Mouse (Mus musculus) frontal cortex, adult (tissue): ENCODE results near the gene Nxpe2.

Experiments
- ATAC-seq: cut with Nextera tagmentation; 2 replicates; pipeline ENCODE4 v1.9.2; 2017; ENCODE audit warnings: mild to moderate bottlenecking, moderate library complexity, mixed read lengths; ENCODE audit not compliant: low TSS enrichment

Nxpe2 gene

DNA sequence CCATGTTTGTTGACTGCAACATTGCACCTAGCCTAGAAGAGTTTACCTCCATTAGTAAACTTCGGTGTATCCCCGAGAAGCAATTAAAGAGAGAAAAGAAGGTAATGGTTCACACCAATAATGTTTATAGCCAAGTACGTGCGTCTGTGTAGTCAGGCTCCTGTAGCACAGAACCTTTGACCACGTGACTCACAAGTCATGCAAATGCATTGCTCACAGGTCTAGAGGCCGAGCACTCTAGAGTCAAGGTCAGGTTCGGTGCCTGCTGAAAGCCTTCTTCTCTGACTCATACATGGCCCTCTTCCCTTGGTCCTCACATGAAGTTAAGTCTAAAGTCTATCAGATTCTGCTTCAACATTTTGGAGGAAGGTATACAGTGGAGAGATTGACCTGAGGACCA is 54.3 kb downstream of the Nxpe2 start:
- no peak for ATAC-seq

DNA sequence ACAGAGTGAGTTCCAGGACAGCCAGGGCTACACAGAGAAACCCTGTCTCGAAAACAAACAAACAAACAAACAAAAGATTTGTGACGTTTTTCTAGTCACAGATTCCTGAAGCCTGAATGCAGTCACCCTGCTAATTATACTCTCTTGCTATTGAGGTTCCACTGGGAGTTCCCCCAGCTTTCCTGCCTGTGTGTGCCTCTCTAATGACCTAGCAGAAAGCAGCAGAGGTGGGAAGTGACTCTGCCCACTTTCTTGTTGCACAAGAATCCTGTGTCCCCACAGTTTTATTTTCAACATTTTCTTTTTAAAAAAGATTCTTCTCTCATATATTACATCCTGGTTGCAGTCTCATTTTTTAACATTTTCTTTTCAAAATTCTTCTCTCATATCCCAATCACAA is 58.5 kb downstream of the Nxpe2 start:
- no peak for ATAC-seq

DNA sequence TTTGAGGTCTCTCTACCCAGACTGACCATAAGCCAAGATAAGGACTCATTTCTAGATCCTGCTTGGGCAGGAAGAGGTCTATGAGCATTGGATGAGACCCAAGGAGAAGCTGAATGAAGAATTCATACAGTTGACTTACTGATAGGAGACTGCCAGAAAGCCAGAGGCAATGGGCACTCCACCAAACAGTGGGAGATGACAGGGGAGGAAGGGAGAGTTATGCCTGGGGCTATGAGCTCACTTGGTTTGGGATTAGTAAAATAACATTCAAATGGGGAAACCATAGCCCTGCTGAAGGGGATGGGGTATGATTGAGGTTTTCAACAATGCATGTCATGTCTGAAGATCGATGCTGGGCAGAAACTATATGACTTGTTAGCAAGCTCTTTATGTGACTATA is 63.0 kb downstream of the Nxpe2 start:
- no peak for ATAC-seq

DNA sequence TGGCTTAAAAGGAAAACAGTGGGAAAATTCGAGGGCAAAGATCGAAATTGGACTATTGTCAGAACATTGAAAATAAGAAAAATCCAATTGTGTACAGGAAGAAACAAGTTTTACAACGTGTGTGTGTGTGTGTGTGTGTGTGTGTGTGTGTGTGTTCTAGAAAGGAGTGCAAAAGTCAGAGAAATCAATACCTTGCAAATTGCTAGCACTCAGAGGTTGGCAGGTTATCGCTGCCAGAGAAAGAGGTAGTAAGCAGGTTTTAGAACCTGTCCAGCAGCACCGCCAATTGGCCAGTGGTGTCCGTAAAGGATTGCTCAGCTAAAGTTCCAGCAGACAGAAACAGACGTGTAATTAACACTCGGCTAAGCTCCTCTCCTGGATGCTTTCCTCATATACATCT is 69.0 kb downstream of the Nxpe2 start:
- ATAC-seq: no peak

GRCm38 (mm10) chr9:48276831-48277230 is 76.4 kb downstream of the Nxpe2 start:
- ATAC-seq: no peak
